Mouse (Mus musculus): ENCODE measurements around the gene Ddx56. TPM values are rescaled to one million over a fixed set of nuclear protein-coding genes. Genes with fewer than 3 reads are reported as not detected.

Ddx56 gene
- 27.3 and 29.4 TPM in 2 replicates for polyA plus RNA-seq (2011; ENCODE audit: insufficient read depth, insufficient read length, low replicate concordance, missing spikeins)

DNA sequence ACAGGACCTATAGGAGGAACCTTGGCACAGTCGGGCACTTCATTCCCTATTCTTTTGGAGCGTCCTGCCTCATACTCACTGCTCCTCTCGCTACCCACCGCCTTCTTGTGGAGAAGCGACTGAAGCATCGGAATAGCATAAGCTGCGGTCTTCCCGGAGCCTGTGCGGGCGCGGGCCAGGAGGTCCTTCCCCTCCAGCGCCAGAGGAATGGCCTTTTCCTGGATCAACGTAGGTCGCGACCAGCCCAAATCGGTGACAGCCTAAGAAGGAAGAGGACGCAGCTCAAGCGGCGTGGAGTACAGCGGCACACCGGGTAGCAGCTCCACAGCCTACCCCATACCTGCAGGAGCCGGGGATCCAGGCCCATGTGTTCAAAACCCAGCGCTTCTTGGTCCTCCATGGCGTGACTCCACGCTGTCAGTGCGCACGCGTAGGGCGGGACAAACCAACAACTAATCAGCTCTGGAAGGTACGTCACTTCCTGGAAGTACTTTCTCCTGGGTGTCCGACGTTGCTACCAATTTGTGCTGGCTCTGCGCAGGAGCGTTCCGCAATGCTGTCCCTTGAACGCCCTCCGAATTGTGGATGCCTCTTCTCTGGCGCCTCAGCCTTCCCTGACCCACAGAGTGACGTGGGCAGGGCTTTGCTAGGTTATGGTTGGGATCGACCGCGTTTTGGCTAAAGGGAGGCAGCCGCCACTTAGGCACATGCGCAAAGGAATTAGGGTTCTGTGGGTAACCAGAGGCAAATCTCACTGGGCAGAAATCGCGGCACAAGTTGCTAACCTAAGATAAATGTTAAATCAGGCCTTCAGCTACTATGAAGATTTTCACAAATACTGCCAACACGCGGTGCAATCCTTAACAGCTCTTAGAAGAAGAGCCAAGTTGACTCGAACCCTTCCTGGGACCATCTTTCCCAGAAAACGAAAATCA, at the start of gene Ddx56:
Gene Ddx56, minus strand, starts transcription at position 453 of the 935 bp plus-strand sequence.
- 2% methylated on average over 50 of the region's 50 CpGs for WGBS
- H3K4me1 ChIP-seq (ENCODE audit: control insufficient read depth, insufficient read depth, low read length): peaks cover 3% of the 10 kb centered on the region
- TF ChIP-seq CTCF (IDR thresholded peaks at IDR 0.05; ENCODE audit: control insufficient read depth, insufficient read depth, low read length) (no peak), POLR2A (IDR thresholded peaks at IDR 0.05; ENCODE audit: borderline replicate concordance, control insufficient read depth, low read depth, low read length) (peak; percentile 34; the same call in 1 of the 2 replicates)

DNA sequence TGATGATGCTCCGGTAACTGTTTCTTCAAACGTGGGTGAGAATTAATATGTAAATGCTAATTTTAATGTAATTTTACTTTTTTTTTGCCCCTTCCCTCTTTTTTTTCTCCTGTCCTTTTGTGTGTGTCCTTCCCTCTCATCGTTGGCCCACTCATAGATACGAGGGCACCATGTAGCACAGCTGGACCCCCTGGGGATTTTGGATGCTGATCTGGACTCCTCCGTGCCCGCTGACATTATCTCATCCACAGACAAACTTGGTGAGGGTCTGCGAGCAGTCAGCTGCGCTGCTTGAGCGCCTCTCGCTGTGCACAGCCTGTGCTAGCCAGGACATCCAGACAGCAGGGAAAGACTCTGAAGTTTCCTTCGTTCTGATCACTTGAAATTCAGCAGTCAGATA, 49.2 kb upstream of the Ddx56 start:
- Histone ChIP-seq H3K27ac (ENCODE audit: control insufficient read depth, insufficient read depth, low read depth, low read length, poor library complexity) (no peak overlapping the region), H3K4me3 (replicated peaks; ENCODE audit: control insufficient read depth, low read depth, low read length) (no peak overlapping the region), H3K4me1 (ENCODE audit: control insufficient read depth, insufficient read depth, low read length) (no peaks in the 10 kb centered on the region)
- WGBS: 93% methylated on average over 11 of the region's 11 CpGs
- no peak for TF ChIP-seq CTCF (IDR thresholded peaks at IDR 0.05; ENCODE audit: control insufficient read depth, insufficient read depth, low read length)
- no peak for TF ChIP-seq POLR2A (IDR thresholded peaks at IDR 0.05; ENCODE audit: borderline replicate concordance, control insufficient read depth, low read depth, low read length)

More for the DNA sequence above, at the start of gene Ddx56:
- peak within 1 kb of the TSS; percentile 66 for H3K27ac ChIP-seq (ENCODE audit: control insufficient read depth, insufficient read depth, low read depth, low read length, poor library complexity)
- peak within 1 kb of the TSS; percentile 80 for H3K4me3 ChIP-seq (replicated peaks; ENCODE audit: control insufficient read depth, low read depth, low read length)

DNA sequence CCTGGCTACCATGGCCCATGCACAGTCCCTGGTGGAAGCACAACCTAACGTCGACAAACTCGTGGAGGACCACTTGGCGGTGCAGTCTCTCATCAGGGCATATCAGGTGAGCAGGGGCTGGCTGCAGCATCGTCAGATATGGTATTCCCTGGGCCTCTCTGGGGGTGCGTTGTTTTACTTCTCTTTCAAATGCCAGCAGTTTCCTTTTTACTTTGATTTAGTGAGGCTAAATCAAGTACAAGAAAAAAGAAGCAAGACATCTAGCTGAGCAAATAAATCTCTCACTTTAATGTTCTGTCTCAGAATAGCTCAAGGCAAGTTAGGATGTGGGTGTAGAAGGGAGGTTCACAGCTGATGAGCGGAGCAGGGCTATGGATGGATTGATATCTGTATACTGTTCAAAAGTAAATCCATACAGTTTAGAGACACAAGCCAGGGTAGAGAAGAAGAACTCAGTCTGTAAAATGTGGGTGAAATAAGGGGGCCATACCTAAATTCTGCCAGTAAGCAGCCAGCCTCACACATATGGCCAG, 46.4 kb upstream of the Ddx56 start:
- Histone ChIP-seq H3K4me3 (replicated peaks; ENCODE audit: control insufficient read depth, low read depth, low read length) (no peak overlapping the region), H3K4me1 (ENCODE audit: control insufficient read depth, insufficient read depth, low read length) (no peaks in the 10 kb centered on the region), H3K27ac (ENCODE audit: control insufficient read depth, insufficient read depth, low read depth, low read length, poor library complexity) (no peak overlapping the region)
- no peak for TF ChIP-seq POLR2A (IDR thresholded peaks at IDR 0.05; ENCODE audit: borderline replicate concordance, control insufficient read depth, low read depth, low read length)
- no peak for TF ChIP-seq CTCF (IDR thresholded peaks at IDR 0.05; ENCODE audit: control insufficient read depth, insufficient read depth, low read length)
- 57% methylated on average over 7 of the region's 7 CpGs for WGBS

DNA sequence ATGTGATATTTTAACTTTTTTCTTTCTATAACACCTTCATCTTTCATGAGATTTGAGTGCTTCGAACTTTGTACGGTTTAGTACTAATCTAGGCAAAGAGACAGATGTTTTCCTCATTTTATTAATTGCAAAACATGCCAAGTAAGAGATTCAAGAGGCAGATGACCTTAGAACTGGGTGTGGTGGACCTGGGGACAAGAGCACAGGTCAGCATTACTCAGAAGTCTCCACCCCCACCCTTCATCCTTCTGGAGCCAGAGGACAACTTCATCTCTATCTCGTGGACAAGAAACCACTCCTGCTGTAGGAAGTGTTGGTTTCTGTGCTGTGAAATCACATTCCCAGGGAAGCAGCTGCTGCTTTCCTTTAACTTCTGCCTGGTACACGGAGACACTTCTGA, 40.6 kb upstream of the Ddx56 start:
- no peaks in the 10 kb centered on the region; the same call in 1 of the 2 replicates for H3K4me1 ChIP-seq (ENCODE audit: control insufficient read depth, insufficient read depth, low read length)
- TF ChIP-seq CTCF (IDR thresholded peaks at IDR 0.05; ENCODE audit: control insufficient read depth, insufficient read depth, low read length) (no peak), POLR2A (IDR thresholded peaks at IDR 0.05; ENCODE audit: borderline replicate concordance, control insufficient read depth, low read depth, low read length) (no peak)
- H3K4me3 ChIP-seq (replicated peaks; ENCODE audit: control insufficient read depth, low read depth, low read length): no peak overlapping the region
- no peak overlapping the region for H3K27ac ChIP-seq (ENCODE audit: control insufficient read depth, insufficient read depth, low read depth, low read length, poor library complexity)
- 86% methylated on average over 4 of the region's 4 CpGs for WGBS

DNA sequence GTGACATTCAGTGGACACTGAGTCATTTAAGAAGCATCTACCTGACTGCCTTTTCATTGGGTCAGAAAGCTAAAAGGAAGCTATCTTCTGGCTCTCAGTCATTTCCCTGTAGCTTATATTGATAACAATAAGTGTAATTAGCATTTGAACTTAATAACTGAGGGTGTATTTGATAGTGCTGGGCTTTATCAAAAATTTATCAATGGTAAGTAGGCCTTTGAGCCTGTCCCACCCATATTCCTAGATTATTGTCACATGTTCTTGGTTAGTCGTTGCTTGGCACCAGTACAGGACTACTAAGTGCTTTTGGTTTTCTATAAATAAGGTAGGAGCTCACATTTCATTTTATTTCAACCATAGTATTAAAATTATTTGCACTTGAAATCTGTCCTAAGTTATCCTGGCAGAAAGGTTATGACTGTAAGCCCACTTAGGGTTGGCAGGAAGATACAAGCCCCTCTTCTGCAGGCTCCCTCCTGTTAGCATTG, 38.4 kb upstream of the Ddx56 start:
- no peak overlapping the region for H3K4me3 ChIP-seq (replicated peaks; ENCODE audit: control insufficient read depth, low read depth, low read length)
- no peak for TF ChIP-seq POLR2A (IDR thresholded peaks at IDR 0.05; ENCODE audit: borderline replicate concordance, control insufficient read depth, low read depth, low read length)
- TF ChIP-seq CTCF (IDR thresholded peaks at IDR 0.05; ENCODE audit: control insufficient read depth, insufficient read depth, low read length): no peak
- H3K4me1 ChIP-seq (ENCODE audit: control insufficient read depth, insufficient read depth, low read length): no peaks in the 10 kb centered on the region; the same call in 1 of the 2 replicates
- no peak overlapping the region for H3K27ac ChIP-seq (ENCODE audit: control insufficient read depth, insufficient read depth, low read depth, low read length, poor library complexity)
- 64% methylated on average over 1 of the region's 1 CpGs for WGBS

DNA sequence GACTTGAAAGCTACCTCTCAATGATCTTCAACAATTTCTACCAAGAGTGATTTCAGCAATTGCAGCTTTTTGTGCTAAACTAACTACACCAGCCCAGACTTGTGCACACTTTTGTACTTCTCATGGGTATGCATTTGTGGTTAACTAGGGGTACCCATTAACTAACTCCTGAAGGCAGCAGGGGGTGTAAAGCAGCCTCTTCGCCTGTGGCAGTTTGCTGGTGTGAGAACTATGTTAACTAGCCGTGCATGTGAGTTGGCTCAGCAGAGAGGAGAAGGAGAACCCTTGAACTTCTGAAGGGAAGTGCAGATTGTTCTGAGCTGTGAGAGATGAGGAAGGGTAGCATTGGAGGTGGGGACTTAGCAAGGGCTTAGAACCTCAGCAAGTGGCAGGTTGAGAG, 35.2 kb upstream of the Ddx56 start:
- Histone ChIP-seq H3K4me3 (replicated peaks; ENCODE audit: control insufficient read depth, low read depth, low read length) (no peak overlapping the region), H3K4me1 (ENCODE audit: control insufficient read depth, insufficient read depth, low read length) (no peaks in the 10 kb centered on the region; the same call in 1 of the 2 replicates), H3K27ac (ENCODE audit: control insufficient read depth, insufficient read depth, low read depth, low read length, poor library complexity) (no peak overlapping the region)
- TF ChIP-seq CTCF (IDR thresholded peaks at IDR 0.05; ENCODE audit: control insufficient read depth, insufficient read depth, low read length): no peak
- TF ChIP-seq POLR2A (IDR thresholded peaks at IDR 0.05; ENCODE audit: borderline replicate concordance, control insufficient read depth, low read depth, low read length): no peak
- 77% methylated on average over 2 of the region's 2 CpGs for WGBS

DNA sequence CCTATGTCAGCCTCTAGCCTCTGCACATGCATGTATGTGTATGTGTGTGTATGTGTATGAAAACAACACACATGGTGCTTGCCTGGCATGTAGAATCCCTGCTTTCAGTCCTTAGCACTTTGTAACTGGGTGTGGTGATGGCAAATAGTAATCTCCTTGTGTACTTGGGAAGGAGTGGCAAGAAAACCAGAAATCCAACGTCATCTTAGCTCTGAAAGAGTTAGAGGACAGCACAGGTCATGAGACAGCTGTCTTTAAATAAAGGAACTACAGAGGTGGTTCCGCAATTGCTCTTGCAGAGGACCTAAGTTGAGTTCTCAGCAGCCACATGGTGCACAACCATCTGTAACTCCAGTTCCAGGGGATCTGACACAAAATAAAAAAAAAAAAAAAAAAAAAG, 31.9 kb upstream of the Ddx56 start:
- peak overlapping the region; percentile 32; the same call in 1 of the 2 replicates for H3K27ac ChIP-seq (ENCODE audit: control insufficient read depth, insufficient read depth, low read depth, low read length, poor library complexity)
- 35% methylated on average over 2 of the region's 2 CpGs for WGBS
- no peak overlapping the region for H3K4me3 ChIP-seq (replicated peaks; ENCODE audit: control insufficient read depth, low read depth, low read length)
- TF ChIP-seq POLR2A (IDR thresholded peaks at IDR 0.05; ENCODE audit: borderline replicate concordance, control insufficient read depth, low read depth, low read length) (no peak), CTCF (IDR thresholded peaks at IDR 0.05; ENCODE audit: control insufficient read depth, insufficient read depth, low read length) (no peak)
- no peaks in the 10 kb centered on the region; the same call in 1 of the 2 replicates for H3K4me1 ChIP-seq (ENCODE audit: control insufficient read depth, insufficient read depth, low read length)

DNA sequence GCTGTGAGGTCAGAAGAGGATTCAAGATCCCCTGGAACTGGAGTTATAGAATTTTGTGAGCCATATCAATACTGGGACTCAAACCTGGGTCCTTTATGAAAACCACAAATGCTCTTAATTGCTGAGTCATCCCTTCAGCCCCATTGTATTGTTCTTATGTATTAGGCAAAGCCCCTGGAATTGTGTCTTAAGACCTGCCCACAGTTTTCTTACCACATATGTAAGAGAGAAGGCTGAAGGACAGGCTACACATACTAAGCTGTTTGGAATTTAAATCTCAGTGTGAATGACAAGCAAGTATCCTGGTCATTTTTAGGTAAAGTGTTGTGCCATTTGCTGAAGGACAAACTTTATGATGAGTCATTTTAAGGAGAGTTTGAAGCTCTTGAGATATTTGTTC, 28.5 kb upstream of the Ddx56 start:
- Histone ChIP-seq H3K4me3 (replicated peaks; ENCODE audit: control insufficient read depth, low read depth, low read length) (no peak overlapping the region), H3K4me1 (ENCODE audit: control insufficient read depth, insufficient read depth, low read length) (peaks cover 1% of the 10 kb centered on the region), H3K27ac (ENCODE audit: control insufficient read depth, insufficient read depth, low read depth, low read length, poor library complexity) (no peak overlapping the region)
- TF ChIP-seq POLR2A (IDR thresholded peaks at IDR 0.05; ENCODE audit: borderline replicate concordance, control insufficient read depth, low read depth, low read length) (no peak), CTCF (IDR thresholded peaks at IDR 0.05; ENCODE audit: control insufficient read depth, insufficient read depth, low read length) (no peak)

Measured in bone marrow, adult 2 months (tissue).